Mouse (Mus musculus) forebrain, embryonic 14.5 days (tissue): Measurements from ENCODE around the gene Elp5. TPM values are rescaled to one million over a fixed set of nuclear protein-coding genes. Genes with fewer than 3 reads are reported as not detected.

Experiments used
- ATAC-seq: fragments of 200-750 bp; cut with Nextera tagmentation; 2 replicates; pipeline ENCODE4 v1.8.0; 2017; ENCODE audit warnings: mild to moderate bottlenecking, moderate library complexity
- DNase-seq: peaks from one replicate; pipeline ENCODE4 v3.0.0-alpha.2; 2015; ENCODE audit warnings: low spot score
- H3K27ac ChIP-seq: fragments of 300-500 bp; sonication (generic); 2 replicates; pipeline ENCODE4 v1.5.1; 2014; ENCODE audit warnings: low read depth, mild to moderate bottlenecking, control low read depth, low read length, moderate library complexity
- H3K27me3 ChIP-seq: fragments of 300-500 bp; sonication (generic); replicated peaks from 2 replicates; pipeline ENCODE4 v1.6.1; 2014; ENCODE audit warnings: low read length, control low read depth, mixed read lengths; ENCODE audit not compliant: control insufficient read depth, insufficient read depth
- H3K36me3 ChIP-seq: fragments of 300-500 bp; sonication (generic); 2 replicates; pipeline ENCODE4 v1.6.1; 2014; ENCODE audit warnings: low read length, control low read depth; ENCODE audit not compliant: control insufficient read depth, insufficient read depth
- H3K4me1 ChIP-seq: fragments of 300-500 bp; sonication (generic); 2 replicates; pipeline ENCODE4 v1.6.1; 2014; ENCODE audit warnings: antibody characterized with exemption, low read length, control low read depth; ENCODE audit not compliant: control insufficient read depth, insufficient read depth
- H3K4me2 ChIP-seq: fragments of 300-500 bp; sonication (generic); 2 replicates; pipeline ENCODE4 v1.6.1; 2014; ENCODE audit warnings: mild to moderate bottlenecking, control low read depth, low read length
- H3K4me3 ChIP-seq: fragments of 300-500 bp; sonication (generic); 2 replicates; pipeline ENCODE4 v1.5.1; 2014; ENCODE audit warnings: low read depth, low read length, control low read depth
- H3K9ac ChIP-seq: fragments of 300-500 bp; sonication (generic); 2 replicates; pipeline ENCODE4 v1.6.1; 2014; ENCODE audit warnings: mild to moderate bottlenecking, low read length, control low read depth, moderate library complexity
- H3K9me3 ChIP-seq: fragments of 300-500 bp; sonication (generic); replicated peaks from 2 replicates; pipeline ENCODE4 v1.6.1; 2016; ENCODE audit warnings: low read length, control low read depth, mixed read lengths; ENCODE audit not compliant: control insufficient read depth
- WGBS: fragments of 180-500 bp; shearing (Covaris S2); extraction: QIAGEN DNeasy Blood & Tissue Kit; methylation state at CpG from one replicate; pipeline ENCODE4 v1.1.7; 2014; 5-methylcytosine and 5-hydroxymethylcytosine counted together
- polyA plus RNA-seq: library from polyadenylated mRNA; unstranded; fragments of >200 nt; fragmentation: Nextera tagmentation; extraction: Ambion mirVana; gene quantifications from 2 replicates; pipeline ENCODE4 v1.2.1, GENCODE M21; 2014

Elp5 gene
- polyA plus RNA-seq, 1 experiment from 2014 or later, result 203 TPM

DNA sequence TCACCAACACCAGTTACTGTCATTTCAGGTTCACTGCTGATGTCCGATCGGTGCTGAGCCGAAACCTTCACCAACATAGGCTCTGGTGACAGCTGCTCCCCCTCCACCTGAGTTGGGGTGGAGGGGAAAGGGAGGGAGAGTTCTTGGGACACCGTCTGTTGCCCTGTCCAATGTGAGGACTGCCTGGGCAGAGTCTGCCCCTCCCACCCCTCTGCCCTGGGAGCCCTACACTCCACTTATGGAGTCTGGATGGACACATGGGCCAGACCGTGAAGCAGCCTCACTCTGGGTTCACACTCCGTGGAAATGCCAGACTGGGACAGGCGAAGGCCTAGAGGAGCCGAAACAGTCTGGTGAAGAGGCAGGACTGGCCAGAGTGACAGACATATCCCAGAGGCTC lies 7.6 kb upstream of the Elp5 start:
- H3K36me3 ChIP-seq, result peaks cover 71% of the 10 kb centered on the region
- DNase-seq (no peak), ATAC-seq (no peak)
- H3K4me2 ChIP-seq, result no peak overlapping the region
- H3K9me3 ChIP-seq, result no peaks in the 10 kb centered on the region
- no peaks in the 10 kb centered on the region for H3K27me3 ChIP-seq
- 87% methylated on average over 8 of the region's 8 CpGs for WGBS
- no peak overlapping the region for H3K4me3 ChIP-seq
- H3K9ac ChIP-seq, result no peak overlapping the region
- H3K27ac ChIP-seq, result no peak overlapping the region
- peaks cover 8% of the 10 kb centered on the region for H3K4me1 ChIP-seq

GRCm38 (mm10) chr11:69984431-69984830 lies 2.1 kb upstream of the Elp5 start:
- ATAC-seq (no peak), DNase-seq (no peak)
- Histone ChIP-seq H3K4me1 (peaks cover 20% of the 10 kb centered on the region), H3K9ac (no peak overlapping the region), H3K4me3 (no peak overlapping the region), H3K36me3 (peaks cover 54% of the 10 kb centered on the region), H3K9me3 (no peaks in the 10 kb centered on the region), H3K27ac (no peak overlapping the region), H3K27me3 (no peaks in the 10 kb centered on the region), H3K4me2 (no peak overlapping the region)
- 94% methylated on average over 8 of the region's 8 CpGs for WGBS

GRCm38 (mm10) chr11:69983377-69983776 lies 1.1 kb upstream of the Elp5 start:
- no peaks in the 10 kb centered on the region for H3K27me3 ChIP-seq
- peak overlapping the region; percentile 88 for H3K4me2 ChIP-seq
- peaks cover 46% of the 10 kb centered on the region for H3K36me3 ChIP-seq
- H3K27ac ChIP-seq, result no peak overlapping the region
- H3K4me1 ChIP-seq, result peaks cover 23% of the 10 kb centered on the region
- no peak for ATAC-seq
- 0 out of 2 replicates have a peak overlapping the region, but pooled peaks have one; percentile 99 for H3K9ac ChIP-seq
- H3K4me3 ChIP-seq, result 0 out of 2 replicates have a peak overlapping the region, but pooled peaks have one; percentile 2
- 86% methylated on average over 4 of the region's 4 CpGs for WGBS
- no peaks in the 10 kb centered on the region for H3K9me3 ChIP-seq
- DNase-seq, result no peak

DNA sequence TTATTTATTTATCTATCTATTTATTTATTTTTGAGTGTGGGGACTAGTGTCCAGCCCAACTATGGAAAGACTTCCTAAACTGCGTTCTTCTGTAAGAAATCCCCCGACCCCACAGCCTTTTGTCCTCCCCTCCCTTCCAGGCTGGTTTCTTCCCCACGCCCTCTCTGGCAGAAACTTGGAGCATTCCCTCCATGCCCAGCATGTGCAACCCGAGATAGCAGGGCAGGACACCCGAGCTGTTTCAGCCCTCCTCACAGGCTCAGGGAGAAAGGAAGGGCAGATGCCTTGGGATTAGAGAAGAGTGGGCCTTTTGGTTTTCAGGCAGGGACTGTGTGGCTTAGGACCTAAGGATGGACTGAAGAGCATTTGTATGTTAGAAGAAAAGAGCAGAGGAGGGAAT lies 560 bp upstream of the Elp5 start:
- H3K9me3 ChIP-seq, result no peaks in the 10 kb centered on the region
- peak overlapping the region; percentile 88 for H3K4me2 ChIP-seq
- H3K27ac ChIP-seq, result no peak overlapping the region
- peak overlapping the region; percentile 99 for H3K9ac ChIP-seq
- 21% methylated on average over 5 of the region's 5 CpGs for WGBS
- H3K4me1 ChIP-seq, result peaks cover 23% of the 10 kb centered on the region
- peaks cover 41% of the 10 kb centered on the region for H3K36me3 ChIP-seq
- 0 out of 2 replicates have a peak overlapping the region, but pooled peaks have one; percentile 2 for H3K4me3 ChIP-seq
- ATAC-seq, result no peak
- no peaks in the 10 kb centered on the region for H3K27me3 ChIP-seq
- no peak for DNase-seq

- Histone ChIP-seq H3K36me3 (peaks cover 39% of the 10 kb centered on the region), H3K27me3 (no peaks in the 10 kb centered on the region), H3K4me3 (peak within 1 kb of the TSS; percentile 100), H3K4me1 (peaks cover 23% of the 10 kb centered on the region), H3K27ac (peak within 1 kb of the TSS; percentile 98), H3K9ac (peak within 1 kb of the TSS; percentile 99), H3K4me2 (peak within 1 kb of the TSS; percentile 92), H3K9me3 (no peaks in the 10 kb centered on the region)
- no peak for DNase-seq
- peak; percentile 48 for ATAC-seq
- under 1% methylated on average over 37 of the region's 43 CpGs for WGBS
Observed at GRCm38 (mm10) chr11:69981141-69981762, 1.1 kb downstream of the Elp5 start, which contains the start of gene Ctdnep1. Ctdnep1 (plus strand) TSS chr11:69981156.

- H3K36me3 ChIP-seq, result peaks cover 38% of the 10 kb centered on the region
- peak overlapping the region; percentile 100 for H3K4me3 ChIP-seq
- H3K9ac ChIP-seq, result peak overlapping the region; percentile 99
- no peaks in the 10 kb centered on the region for H3K9me3 ChIP-seq
- peak; percentile 99 for DNase-seq
- WGBS, result under 1% methylated on average over 38 of the region's 60 CpGs
- H3K27me3 ChIP-seq, result no peaks in the 10 kb centered on the region
- peak; percentile 92 for ATAC-seq
- peak overlapping the region; percentile 98 for H3K27ac ChIP-seq
- H3K4me1 ChIP-seq, result peaks cover 23% of the 10 kb centered on the region
- H3K4me2 ChIP-seq, result peak overlapping the region; percentile 92
Observed at GRCm38 (mm10) chr11:69980196-69981140, 1.8 kb downstream of the Elp5 start.

- Histone ChIP-seq H3K9ac (peak overlapping the region; percentile 99), H3K36me3 (peaks cover 38% of the 10 kb centered on the region), H3K4me2 (peak overlapping the region; percentile 92), H3K4me3 (peak overlapping the region; percentile 100), H3K4me1 (peaks cover 23% of the 10 kb centered on the region), H3K9me3 (no peaks in the 10 kb centered on the region), H3K27ac (peak overlapping the region; percentile 98), H3K27me3 (no peaks in the 10 kb centered on the region)
- WGBS, result 3% methylated on average over 16 of the region's 16 CpGs
- DNase-seq (no peak), ATAC-seq (no peak)
Observed at GRCm38 (mm10) chr11:69979827-69980195, 2.5 kb downstream of the Elp5 start.

GRCm38 (mm10) chr11:69976271-69976670 lies 6.0 kb downstream of the Elp5 start:
- H3K27ac ChIP-seq, result no peak overlapping the region
- H3K27me3 ChIP-seq, result no peaks in the 10 kb centered on the region
- peaks cover 64% of the 10 kb centered on the region for H3K36me3 ChIP-seq
- H3K9ac ChIP-seq, result no peak overlapping the region
- ATAC-seq, result no peak
- peaks cover 5% of the 10 kb centered on the region for H3K4me1 ChIP-seq
- no peak for DNase-seq
- WGBS, result 91% methylated on average over 4 of the region's 4 CpGs
- no peaks in the 10 kb centered on the region for H3K9me3 ChIP-seq
- H3K4me3 ChIP-seq, result no peak overlapping the region
- H3K4me2 ChIP-seq, result no peak overlapping the region
